Mouse (Mus musculus) megakaryocyte, embryonic 14.5 days (primary cell): Measurements from ENCODE around the gene Myo1d.

Experiments
- FLI1 ChIP-seq: IDR thresholded peaks from 2 replicates; pipeline ENCODE4 v1.6.1; 2012; ENCODE audit warnings: low read length, inconsistent platforms, mixed read lengths
- GATA1 ChIP-seq: IDR thresholded peaks from 3 replicates; pipeline ENCODE4 v1.6.1; 2012; ENCODE audit warnings: mixed read lengths, low read length, inconsistent platforms, borderline replicate concordance

DNA sequence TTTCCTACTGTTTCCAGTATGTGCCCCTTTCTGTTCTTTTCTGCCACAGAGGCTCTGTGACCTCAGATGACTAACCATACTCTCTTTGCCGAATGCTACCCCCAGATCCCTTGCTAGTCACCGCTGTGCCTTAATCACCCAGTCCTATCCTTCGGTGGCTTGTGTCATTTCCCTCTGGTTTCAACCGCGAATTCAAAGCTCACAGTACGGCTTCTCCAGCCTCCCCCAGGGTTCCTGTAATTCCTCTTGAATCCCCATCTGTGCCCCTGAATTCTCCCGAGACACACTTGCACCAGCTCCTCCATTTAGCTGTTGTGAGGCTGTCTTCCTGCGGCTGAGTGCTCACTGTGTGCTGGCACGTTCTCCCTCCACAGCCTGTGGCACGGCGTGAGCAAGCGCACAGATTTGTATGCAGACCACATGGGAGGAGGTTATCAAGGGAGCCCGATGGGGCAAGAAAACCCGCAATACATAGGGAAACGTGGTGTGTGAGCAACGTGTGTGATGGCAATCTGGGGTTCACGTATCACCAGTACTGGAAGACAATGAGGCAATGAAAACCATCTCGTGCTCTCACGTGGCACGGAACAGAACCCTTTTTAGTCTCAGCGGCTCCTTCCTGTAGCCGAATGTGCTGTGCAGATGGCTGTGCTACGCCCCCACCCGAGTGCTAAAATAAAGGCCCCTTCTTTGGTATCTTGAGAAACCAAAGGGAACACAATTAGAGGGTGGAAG lies 177.0 kb downstream of the Myo1d start:
- TF ChIP-seq GATA1 (no peak), FLI1 (no peak)
